In genomic region chr17:46736160-46736559, GRCm38 (mm10) we compare ENCODE assay signal across 11 mouse cellular contexts. TPM values are rescaled to one million over a fixed set of nuclear protein-coding genes. Genes with fewer than 3 reads are reported as not detected.
A peak's percentile ranks its signal among the peaks of the same experiment; 100 is the strongest.
DNase-seq lines count a peak whose midpoint lies in the region; ATAC-seq lines count a peak whose summit lies in the region.
"Had no signal": no experiment of that assay in that cellular context is flagged by ENCODE, and none has a peak within 500 bp of the region (broad histone marks: within the 10 kb centered on the region; RNA-seq: fewer than 3 reads in every experiment).

No protein-coding gene starts in this region.

- WGBS in embryonic facial prominence, embryonic 10.5 days: 62% methylated on average over 10 of the region's 10 CpGs
- WGBS in intestine, embryonic 16.5 days: 63% methylated on average over 9 of the region's 10 CpGs

- H3K36me3 ChIP-seq in embryonic facial prominence, embryonic 10.5 days (replicated peaks): peaks cover 55% of the 10 kb centered on the region
- 0 out of 2 replicates have a peak, but pooled peaks cover 7% of the 10 kb centered on the region for H3K36me3 ChIP-seq in intestine, embryonic 16.5 days (ENCODE audit: control insufficient read depth, insufficient read depth, low read length)
- H3K36me3 ChIP-seq: stomach, embryonic 15.5 days had no signal

- ATAC-seq in intestine, embryonic 16.5 days: no peak

- no peak overlapping the region for H3K27ac ChIP-seq in embryonic facial prominence, embryonic 10.5 days (replicated peaks)
- no peak overlapping the region for H3K27ac ChIP-seq in intestine, embryonic 16.5 days (ENCODE audit: low read length)
- H3K27ac ChIP-seq: embryonic facial prominence, embryonic 13.5 days; limb, embryonic 12.5 days; stomach, embryonic 15.5 days had no signal

- H3K9me3 ChIP-seq in embryonic facial prominence, embryonic 10.5 days: no peaks in the 10 kb centered on the region
- no peaks in the 10 kb centered on the region for H3K9me3 ChIP-seq in intestine, embryonic 16.5 days (ENCODE audit: control insufficient read depth, low read length)
- H3K9me3 ChIP-seq: embryonic facial prominence, embryonic 13.5 days; limb, embryonic 12.5 days; stomach, embryonic 15.5 days had no signal

- no peaks in the 10 kb centered on the region for H3K4me1 ChIP-seq in embryonic facial prominence, embryonic 10.5 days
- peaks cover 4% of the 10 kb centered on the region; the same call in 1 of the 2 replicates for H3K4me1 ChIP-seq in intestine, embryonic 16.5 days (ENCODE audit: control insufficient read depth, insufficient read depth, low read length)
- H3K4me1 ChIP-seq: embryonic facial prominence, embryonic 13.5 days; limb, embryonic 12.5 days; stomach, embryonic 15.5 days had no signal

- no peak overlapping the region for H3K9ac ChIP-seq in intestine, embryonic 16.5 days (ENCODE audit: low read depth, low read length)
- H3K9ac ChIP-seq: embryonic facial prominence, embryonic 13.5 days; limb, embryonic 12.5 days; stomach, embryonic 15.5 days had no signal

- no peaks in the 10 kb centered on the region for H3K27me3 ChIP-seq in embryonic facial prominence, embryonic 10.5 days (replicated peaks; ENCODE audit: low read depth, poor library complexity, severe bottlenecking)
- no peaks in the 10 kb centered on the region for H3K27me3 ChIP-seq in intestine, embryonic 16.5 days (replicated peaks; ENCODE audit: control insufficient read depth, insufficient read depth, low read length)
- H3K27me3 ChIP-seq: embryonic facial prominence, embryonic 13.5 days; limb, embryonic 12.5 days; stomach, embryonic 15.5 days had no signal

- H3K4me3 ChIP-seq in embryonic facial prominence, embryonic 10.5 days: no peak overlapping the region
- no peak overlapping the region for H3K4me3 ChIP-seq in intestine, embryonic 16.5 days (ENCODE audit: low read length)
- H3K4me3 ChIP-seq: embryonic facial prominence, embryonic 13.5 days; limb, embryonic 12.5 days; stomach, embryonic 15.5 days had no signal

- H3K4me2 ChIP-seq in intestine, embryonic 16.5 days (ENCODE audit: low read depth, low read length): no peak overlapping the region
- H3K4me2 ChIP-seq: embryonic facial prominence, embryonic 13.5 days; limb, embryonic 12.5 days; stomach, embryonic 15.5 days had no signal

- DNase-seq in gastrocnemius, postnatal 10 days: peak; percentile 47
- no peak for DNase-seq in gastrocnemius, postnatal 25 days
- DNase-seq in right cerebral cortex, postnatal 4 days: peak; percentile 42
- no peak for DNase-seq in right cerebral cortex, postnatal 36 days (ENCODE audit: low spot score in 2 of 2)
- peak; percentile 35 for DNase-seq in embryonic facial prominence, embryonic 10.5 days (ENCODE audit: low spot score)
- DNase-seq in lung, postnatal 25 days (ENCODE audit: low spot score): peak; percentile 23
- no peak for DNase-seq in frontal cortex, postnatal 14 days (ENCODE audit: low spot score in 2 of 2)

RNA-seq across cellular contexts. Expression of gene Gnmt, which starts 7.2 kb away (rescaled TPM):
- under 1 TPM; 0.38 to 0.68 TPM for total RNA-seq in gastrocnemius, postnatal 10 days (2021)
- total RNA-seq in gastrocnemius, postnatal 25 days (2021): 1 to 10 TPM; 1.1 to 1.2 TPM
- 0.51 and 0.57 TPM in 2 replicates for polyA plus RNA-seq in embryonic facial prominence, embryonic 10.5 days (2016; fragmentation: Nextera tagmentation; extraction: Ambion mirVana)
- 8.2 and 10.0 TPM in 2 replicates for polyA plus RNA-seq in intestine, embryonic 16.5 days (2015; fragmentation: Nextera tagmentation; extraction: Ambion mirVana)

RNA-seq across cellular contexts. Expression of gene Cnpy3, which starts 15.9 kb away (rescaled TPM):
- 10 to 100 TPM; 18.8 to 20.5 TPM for total RNA-seq in gastrocnemius, postnatal 10 days (2021)
- total RNA-seq in gastrocnemius, postnatal 25 days (2021): 10 to 100 TPM in 1 of 2 experiments, 1 to 10 TPM in 1; 8.3 to 11.8 TPM
- polyA plus RNA-seq in embryonic facial prominence, embryonic 10.5 days (2016; fragmentation: Nextera tagmentation; extraction: Ambion mirVana): 65.8 and 68.2 TPM in 2 replicates
- 73.9 and 75.6 TPM in 2 replicates for polyA plus RNA-seq in intestine, embryonic 16.5 days (2015; fragmentation: Nextera tagmentation; extraction: Ambion mirVana)

RNA-seq across cellular contexts. Expression of gene Pex6, which starts 24.9 kb away (rescaled TPM):
- total RNA-seq in gastrocnemius, postnatal 10 days (2021): 10 to 100 TPM; 10.7 to 13.3 TPM
- 10 to 100 TPM; 12.5 to 14.0 TPM for total RNA-seq in gastrocnemius, postnatal 25 days (2021)
- 22.3 and 22.9 TPM in 2 replicates for polyA plus RNA-seq in embryonic facial prominence, embryonic 10.5 days (2016; fragmentation: Nextera tagmentation; extraction: Ambion mirVana)
- polyA plus RNA-seq in intestine, embryonic 16.5 days (2015; fragmentation: Nextera tagmentation; extraction: Ambion mirVana): 17.1 and 20.8 TPM in 2 replicates

RNA-seq across cellular contexts. Expression of gene Ptcra, which starts 27.4 kb away (rescaled TPM):
- total RNA-seq in gastrocnemius, postnatal 10 days (2021): under 1 TPM in 1 of 2 experiments, not detected in 1; 0.19 TPM
- not detected for total RNA-seq in gastrocnemius, postnatal 25 days (2021)
- 0.62 and 1.6 TPM in 2 replicates for polyA plus RNA-seq in embryonic facial prominence, embryonic 10.5 days (2016; fragmentation: Nextera tagmentation; extraction: Ambion mirVana)
- polyA plus RNA-seq in intestine, embryonic 16.5 days (2015; fragmentation: Nextera tagmentation; extraction: Ambion mirVana): 0.34 and 0.37 TPM in 2 replicates

RNA-seq across cellular contexts. Expression of gene Ppp2r5d, which starts 31.2 kb away (rescaled TPM):
- total RNA-seq in gastrocnemius, postnatal 10 days (2021): 10 to 100 TPM; 37.0 to 40.6 TPM
- total RNA-seq in gastrocnemius, postnatal 25 days (2021): 10 to 100 TPM; 24.0 to 28.3 TPM
- 142 and 149 TPM in 2 replicates for polyA plus RNA-seq in embryonic facial prominence, embryonic 10.5 days (2016; fragmentation: Nextera tagmentation; extraction: Ambion mirVana)
- 69.7 and 73.4 TPM in 2 replicates for polyA plus RNA-seq in intestine, embryonic 16.5 days (2015; fragmentation: Nextera tagmentation; extraction: Ambion mirVana)

Comparison
In these comparisons a context has a peak if more than half of its experiments do, and no peak if none do; other contexts are left out.
1. DNase-seq: peak in gastrocnemius, postnatal 10 days (single experiment), right cerebral cortex, postnatal 4 days (single experiment), embryonic facial prominence, embryonic 10.5 days (single experiment) and lung, postnatal 25 days (single experiment); none in gastrocnemius, postnatal 25 days (single experiment), right cerebral cortex, postnatal 36 days (0 of 2) and frontal cortex, postnatal 14 days (0 of 2).